Mouse (Mus musculus) lung, embryonic 16.5 days (tissue): ENCODE results near the gene Atp8b3. TPM values are rescaled to one million over a fixed set of nuclear protein-coding genes. Genes with fewer than 3 reads are reported as not detected.
A peak's percentile ranks its signal among the peaks of the same experiment; 100 is the strongest.

Source experiments
- ATAC-seq: fragments of 200-750 bp; cut with Nextera tagmentation; 2 replicates; pipeline ENCODE4 v1.8.0; 2017; ENCODE audit warnings: low read depth, mild to moderate bottlenecking, moderate library complexity
- H3K27ac ChIP-seq: fragments of 300-500 bp; sonication (generic); 2 replicates; pipeline ENCODE4 v1.5.1; 2014; ENCODE audit warnings: mild to moderate bottlenecking, control low read depth, low read length
- H3K27me3 ChIP-seq: fragments of 300-500 bp; sonication (generic); 2 replicates; pipeline ENCODE4 v1.6.1; 2014; ENCODE audit warnings: low read depth, low read length, mixed read lengths; ENCODE audit not compliant: control insufficient read depth, insufficient read depth
- H3K36me3 ChIP-seq: fragments of 300-500 bp; sonication (generic); 2 replicates; pipeline ENCODE4 v1.6.1; 2014; ENCODE audit warnings: low read length; ENCODE audit not compliant: control insufficient read depth, insufficient read depth
- H3K4me1 ChIP-seq: fragments of 300-500 bp; sonication (generic); replicated peaks from 2 replicates; pipeline ENCODE4 v1.6.1; 2014; ENCODE audit warnings: low read length, mixed read lengths; ENCODE audit not compliant: control insufficient read depth, insufficient read depth
- H3K4me2 ChIP-seq: fragments of 300-500 bp; sonication (generic); 2 replicates; pipeline ENCODE4 v1.6.1; 2014; ENCODE audit warnings: low read depth, low read length, control low read depth
- H3K4me3 ChIP-seq: fragments of 300-500 bp; sonication (generic); 2 replicates; pipeline ENCODE4 v1.5.1; 2014; ENCODE audit warnings: mild to moderate bottlenecking, low read length, control low read depth
- H3K9ac ChIP-seq: fragments of 300-500 bp; sonication (generic); 2 replicates; pipeline ENCODE4 v1.6.1; 2014; ENCODE audit warnings: low read length, control low read depth
- H3K9me3 ChIP-seq: fragments of 300-500 bp; sonication (generic); 2 replicates; pipeline ENCODE4 v1.6.1; 2016; ENCODE audit warnings: low read length; ENCODE audit not compliant: control insufficient read depth
- WGBS: fragments of 180-500 bp; shearing (Covaris S2); extraction: QIAGEN DNeasy Blood & Tissue Kit; methylation state at CpG from one replicate; pipeline ENCODE4 v1.1.7; 2014; 5-methylcytosine and 5-hydroxymethylcytosine counted together
- polyA plus RNA-seq: library from polyadenylated mRNA; unstranded; fragments of >200 nt; fragmentation: Nextera tagmentation; extraction: Ambion mirVana; gene quantifications from 2 replicates; pipeline ENCODE4 v1.2.1, GENCODE M21; 2015

The Atp8b3 gene
- polyA plus RNA-seq, result 0.05 and 0.09 TPM in 2 replicates

GRCm38 (mm10) chr10:80538710-80539394 is at the start of gene Atp8b3:
Atp8b3 (minus strand) TSS chr10:80539124.
- Histone ChIP-seq H3K4me3 (peak within 1 kb of the TSS; percentile 41), H3K36me3 (peaks cover 13% of the 10 kb centered on the region), H3K4me1 (peaks cover 10% of the 10 kb centered on the region), H3K27me3 (peaks cover 15% of the 10 kb centered on the region), H3K4me2 (peak within 1 kb of the TSS; percentile 54), H3K9me3 (no peaks in the 10 kb centered on the region), H3K27ac (peak within 1 kb of the TSS; percentile 37), H3K9ac (peak within 1 kb of the TSS; percentile 56)
- peak; percentile 91 for ATAC-seq
- WGBS, result 2% methylated on average over 30 of the region's 30 CpGs

DNA sequence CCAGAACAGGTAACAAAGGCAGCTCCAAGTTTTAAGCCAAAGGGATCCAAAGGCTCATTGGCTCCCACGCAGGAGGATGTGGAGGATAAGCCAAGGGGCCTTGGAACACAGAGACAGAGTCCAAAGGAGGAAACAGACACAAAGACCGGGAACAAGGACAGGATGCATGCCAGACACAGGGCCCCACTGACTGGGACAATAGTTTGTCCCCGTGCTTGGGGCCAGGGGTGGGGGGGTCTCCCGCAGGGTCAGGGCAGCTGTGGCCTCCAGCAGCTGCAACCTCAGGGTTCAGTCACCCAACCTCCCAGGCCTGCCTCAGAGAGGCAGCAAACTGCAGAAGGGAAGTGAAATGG is 48.4 kb upstream of the Atp8b3 start:
- peak overlapping the region; percentile 38 for H3K4me2 ChIP-seq
- peaks cover 29% of the 10 kb centered on the region for H3K4me1 ChIP-seq
- H3K36me3 ChIP-seq, result peaks cover 4% of the 10 kb centered on the region; the same call in 1 of the 2 replicates
- H3K4me3 ChIP-seq, result peak overlapping the region; percentile 37
- peak overlapping the region; percentile 88 for H3K27ac ChIP-seq
- peak; percentile 29 for ATAC-seq
- no peaks in the 10 kb centered on the region for H3K9me3 ChIP-seq
- 47% methylated on average over 2 of the region's 4 CpGs for WGBS
- H3K9ac ChIP-seq, result peak overlapping the region; percentile 49
- no peaks in the 10 kb centered on the region for H3K27me3 ChIP-seq

GRCm38 (mm10) chr10:80586407-80587304 is 47.7 kb upstream of the Atp8b3 start:
- H3K9ac ChIP-seq, result peak overlapping the region; percentile 49
- H3K4me3 ChIP-seq, result peak overlapping the region; percentile 37
- peaks cover 29% of the 10 kb centered on the region for H3K4me1 ChIP-seq
- peak overlapping the region; percentile 88 for H3K27ac ChIP-seq
- no peaks in the 10 kb centered on the region for H3K27me3 ChIP-seq
- WGBS, result 91% methylated on average over 48 of the region's 51 CpGs
- H3K4me2 ChIP-seq, result peak overlapping the region; percentile 38
- no peak for ATAC-seq
- H3K9me3 ChIP-seq, result no peaks in the 10 kb centered on the region
- H3K36me3 ChIP-seq, result peaks cover 4% of the 10 kb centered on the region; the same call in 1 of the 2 replicates

DNA sequence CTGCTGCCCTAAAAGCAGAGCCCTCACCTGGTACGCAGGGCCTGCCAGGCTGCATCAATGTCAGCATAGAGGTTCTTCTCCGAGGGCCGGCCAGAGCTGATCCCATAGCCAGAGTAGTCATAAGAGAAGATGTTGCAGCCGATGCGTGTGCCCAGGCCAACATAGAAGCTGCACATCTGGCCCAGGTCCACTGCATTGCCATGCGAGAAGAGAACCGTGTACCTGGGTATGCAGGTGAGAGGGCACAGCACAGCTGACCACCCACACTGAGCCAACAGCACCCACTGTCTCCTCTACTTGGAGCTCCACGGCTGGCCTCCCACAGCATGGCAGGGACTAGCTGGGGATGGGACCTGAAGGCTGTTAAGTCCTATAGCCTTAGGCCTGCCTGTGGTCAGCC is 46.7 kb upstream of the Atp8b3 start:
- H3K4me2 ChIP-seq, result peak overlapping the region; percentile 38
- H3K4me1 ChIP-seq, result peaks cover 29% of the 10 kb centered on the region
- no peak overlapping the region for H3K27ac ChIP-seq
- peak overlapping the region; percentile 37 for H3K4me3 ChIP-seq
- no peaks in the 10 kb centered on the region for H3K9me3 ChIP-seq
- no peaks in the 10 kb centered on the region for H3K27me3 ChIP-seq
- ATAC-seq, result no peak
- 87% methylated on average over 8 of the region's 8 CpGs for WGBS
- peaks cover 4% of the 10 kb centered on the region; the same call in 1 of the 2 replicates for H3K36me3 ChIP-seq
- H3K9ac ChIP-seq, result peak overlapping the region; percentile 46; the same call in 1 of the 2 replicates

DNA sequence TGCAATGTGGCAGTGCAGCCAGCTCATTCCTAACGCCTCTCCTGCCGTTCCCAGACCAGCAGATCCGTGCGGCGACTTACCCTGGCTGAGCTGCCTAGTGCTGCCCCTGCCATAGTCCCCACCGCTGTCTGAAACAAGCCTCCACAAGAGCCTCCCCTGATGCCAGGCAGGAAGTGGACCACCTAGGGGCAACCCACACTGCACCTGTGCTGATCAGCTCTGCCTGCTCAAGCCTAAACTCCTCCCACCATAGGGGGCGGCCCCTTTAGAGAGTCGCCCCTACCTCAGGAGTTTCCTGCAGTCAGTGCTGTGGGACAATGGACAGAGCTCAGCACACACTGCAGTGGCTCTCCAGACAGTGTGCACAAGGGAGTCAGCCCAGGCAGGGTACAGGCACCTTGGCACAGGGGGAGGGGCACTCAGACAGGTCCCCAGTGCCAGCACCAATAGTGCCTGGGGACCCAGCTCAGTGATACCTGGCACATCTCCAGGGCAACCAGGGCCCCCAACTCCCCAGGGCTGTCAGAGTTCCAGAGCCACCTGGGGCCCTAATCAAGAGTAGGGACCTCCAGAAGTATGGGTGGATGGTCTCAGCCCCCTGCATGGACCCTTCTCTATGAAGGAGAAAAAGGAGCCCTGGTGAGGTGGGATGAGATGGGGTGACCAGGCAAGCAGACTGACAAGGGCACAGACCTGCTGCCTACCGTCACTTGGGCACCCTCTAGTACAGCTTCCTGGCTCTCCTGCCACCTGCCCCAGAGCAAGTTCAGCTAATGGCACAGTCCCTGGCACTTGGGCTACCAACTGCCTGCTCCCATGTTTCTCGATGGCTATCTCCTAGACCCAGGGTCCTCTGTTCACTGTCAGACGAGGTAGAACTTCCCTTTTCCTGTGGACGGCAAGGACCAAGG is 46.0 kb upstream of the Atp8b3 start:
- H3K9ac ChIP-seq, result peak overlapping the region; percentile 46; the same call in 1 of the 2 replicates
- no peaks in the 10 kb centered on the region for H3K9me3 ChIP-seq
- 65% methylated on average over 12 of the region's 12 CpGs for WGBS
- H3K4me1 ChIP-seq, result peaks cover 29% of the 10 kb centered on the region
- H3K36me3 ChIP-seq, result peaks cover 4% of the 10 kb centered on the region; the same call in 1 of the 2 replicates
- no peak; the same call in 1 of the 2 replicates for ATAC-seq
- peak overlapping the region; percentile 38 for H3K4me2 ChIP-seq
- peak overlapping the region; percentile 37 for H3K4me3 ChIP-seq
- H3K27me3 ChIP-seq, result no peaks in the 10 kb centered on the region
- no peak overlapping the region for H3K27ac ChIP-seq

DNA sequence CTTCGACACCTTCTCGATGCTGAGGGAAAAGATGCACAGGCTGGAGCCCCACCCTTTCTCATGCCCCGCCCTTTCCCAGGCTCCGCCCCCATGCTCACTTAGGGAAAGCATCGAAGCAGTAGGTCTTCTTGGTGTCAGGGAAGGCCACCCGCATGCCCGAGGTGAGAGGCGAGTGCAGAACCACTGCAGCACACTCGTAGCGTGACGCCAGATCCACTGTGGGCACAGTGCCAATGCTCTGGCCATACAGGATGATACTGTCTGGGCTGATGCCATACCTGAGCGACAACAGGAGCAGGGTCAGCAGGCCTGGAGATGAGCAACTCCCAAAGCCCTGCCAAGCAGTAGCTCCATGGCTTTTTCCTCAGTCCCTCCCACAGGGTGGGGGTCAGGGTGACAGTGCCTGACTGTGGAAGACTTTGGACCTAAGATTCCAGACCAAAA is 45.1 kb upstream of the Atp8b3 start:
- no peak overlapping the region for H3K4me3 ChIP-seq
- H3K9ac ChIP-seq, result no peak overlapping the region
- H3K36me3 ChIP-seq, result peaks cover 4% of the 10 kb centered on the region; the same call in 1 of the 2 replicates
- H3K4me2 ChIP-seq, result no peak overlapping the region
- no peaks in the 10 kb centered on the region for H3K27me3 ChIP-seq
- no peak for ATAC-seq
- H3K4me1 ChIP-seq, result peaks cover 25% of the 10 kb centered on the region
- H3K9me3 ChIP-seq, result no peaks in the 10 kb centered on the region
- 51% methylated on average over 12 of the region's 12 CpGs for WGBS
- H3K27ac ChIP-seq, result no peak overlapping the region

DNA sequence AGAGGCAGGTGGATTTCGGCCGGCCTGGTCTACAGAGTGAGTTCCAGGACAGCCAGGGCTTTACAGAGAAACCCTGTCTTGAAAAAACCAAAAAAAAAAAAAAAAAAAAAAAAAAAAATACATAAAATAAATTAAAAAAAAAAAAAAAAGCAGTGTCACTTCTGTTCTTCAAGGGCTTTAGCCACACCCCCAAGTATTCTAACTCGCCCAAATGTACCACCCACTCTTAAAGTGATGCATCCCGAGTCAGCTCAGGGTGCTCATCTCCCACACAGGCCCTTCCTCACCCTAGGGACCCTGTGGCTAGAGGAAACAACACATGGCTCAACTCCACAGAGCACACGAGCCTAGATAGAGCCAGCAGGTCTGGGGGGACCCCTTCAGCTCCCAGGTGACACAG is 44.1 kb upstream of the Atp8b3 start:
- H3K9ac ChIP-seq, result no peak overlapping the region
- H3K9me3 ChIP-seq, result no peaks in the 10 kb centered on the region
- no peak overlapping the region for H3K4me2 ChIP-seq
- peaks cover 23% of the 10 kb centered on the region for H3K4me1 ChIP-seq
- no peak for ATAC-seq
- no peak overlapping the region for H3K27ac ChIP-seq
- H3K27me3 ChIP-seq, result no peaks in the 10 kb centered on the region
- H3K4me3 ChIP-seq, result no peak overlapping the region
- peaks cover 4% of the 10 kb centered on the region; the same call in 1 of the 2 replicates for H3K36me3 ChIP-seq
- 75% methylated on average over 5 of the region's 5 CpGs for WGBS

DNA sequence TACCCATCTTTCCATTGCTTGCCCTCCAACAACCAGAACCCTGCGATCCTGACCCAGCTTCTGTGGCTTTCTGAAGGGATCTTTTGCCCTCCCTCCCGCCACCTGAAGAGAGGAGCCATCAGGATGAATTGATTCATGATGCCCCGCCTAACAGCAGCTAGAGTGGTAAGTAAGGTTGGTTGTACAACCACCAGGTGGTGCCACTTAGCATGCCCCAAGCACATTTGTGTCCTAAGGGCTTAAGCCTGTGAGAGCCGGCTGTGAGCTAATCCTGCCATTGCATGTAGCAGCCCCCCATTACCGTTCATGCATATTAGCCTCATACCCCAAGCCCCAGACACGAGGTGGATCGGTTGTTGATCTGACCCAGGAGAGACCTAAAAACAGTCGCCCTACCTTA is 40.0 kb upstream of the Atp8b3 start:
- peaks cover 28% of the 10 kb centered on the region for H3K4me1 ChIP-seq
- peak overlapping the region; percentile 57 for H3K4me3 ChIP-seq
- no peaks in the 10 kb centered on the region for H3K27me3 ChIP-seq
- peak overlapping the region; percentile 92 for H3K27ac ChIP-seq
- WGBS, result 8% methylated on average over 8 of the region's 8 CpGs
- no peaks in the 10 kb centered on the region for H3K9me3 ChIP-seq
- no peak for ATAC-seq
- H3K9ac ChIP-seq, result peak overlapping the region; percentile 70
- H3K36me3 ChIP-seq, result peaks cover 2% of the 10 kb centered on the region; the same call in 1 of the 2 replicates
- peak overlapping the region; percentile 96 for H3K4me2 ChIP-seq
